Comparison of ENCODE assay signal across 20 mouse cellular contexts in the genomic region with DNA sequence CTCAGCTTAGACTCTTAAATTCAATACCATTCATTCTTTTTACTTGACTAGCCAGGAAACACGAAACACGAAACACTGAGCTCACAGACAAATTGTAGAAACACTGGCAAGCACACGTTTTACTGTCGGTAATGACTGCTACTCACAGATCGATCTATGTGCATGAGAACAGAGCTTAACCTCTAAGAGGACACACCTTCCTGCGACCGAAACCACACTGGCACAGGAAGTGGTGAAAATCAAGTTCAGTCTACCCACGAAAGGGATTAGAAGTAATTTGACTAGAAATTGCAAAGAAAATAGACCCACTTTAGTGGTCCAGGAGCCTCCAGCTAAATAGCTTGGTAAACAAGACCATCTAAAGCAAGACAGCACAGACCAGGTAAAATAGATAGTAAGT. TPM values are rescaled to one million over a fixed set of nuclear protein-coding genes. Genes with fewer than 3 reads are reported as not detected.
DNase-seq lines count a peak whose midpoint lies in the region; TF ChIP-seq lines count a peak whose summit lies in the region.
"Had no signal": no experiment of that assay in that cellular context is flagged by ENCODE, and none has a peak within 500 bp of the region (broad histone marks: within the 10 kb centered on the region; RNA-seq: fewer than 3 reads in every experiment).

No protein-coding gene starts in this region.

- peak; percentile 31 to 57 for DNase-seq in spleen, adult 2 months (ENCODE audit: low read depth in 1 of 2, low spot score in 2 of 2)
- no peak for DNase-seq in spleen, adult 12 weeks (ENCODE audit: low spot score)
- DNase-seq in CD4-positive, CD25-positive, alpha-beta regulatory T cell, adult 2 months (ENCODE audit: low read depth, low spot score): peak; percentile 65
- peak; percentile 40 for DNase-seq in splenic B cell, adult 2 months (ENCODE audit: low read depth, low spot score)
- DNase-seq in layer of hippocampus, adult 9-10 months (ENCODE audit: low spot score): no peak
- DNase-seq in right cerebral cortex, postnatal 25 days: no peak
- DNase-seq: adrenal gland, postnatal 10 days; cerebellum, adult 11-12 months; cerebellum, postnatal 25 days; heart, postnatal 14 days; kidney, adult 2 months; kidney, postnatal 25 days; lung, postnatal 14 days had no signal

- no peak for TF ChIP-seq CTCF in spleen, adult 2 months (IDR thresholded peaks at IDR 0.05; ENCODE audit: extremely low read depth, insufficient read depth, insufficient read length, insufficient replicate concordance)
- no peak for TF ChIP-seq CTCF in embryonic fibroblast, embryonic 13.5 days (IDR thresholded peaks at IDR 0.05; ENCODE audit: borderline replicate concordance, insufficient read depth, low read length)

- H3K4me1 ChIP-seq in spleen, adult 2 months (ENCODE audit: control insufficient read depth, insufficient read depth, insufficient read length): peaks cover 4% of the 10 kb centered on the region
- peaks cover 12% of the 10 kb centered on the region for H3K4me1 ChIP-seq in embryonic fibroblast, embryonic 13.5 days (ENCODE audit: control insufficient read depth, insufficient read depth, low read length)
- H3K4me1 ChIP-seq: liver, embryonic 15.5 days had no signal

- H3K36me3 ChIP-seq in spleen, adult 2 months (ENCODE audit: control insufficient read depth, insufficient read depth, low read length): no peaks in the 10 kb centered on the region
- H3K36me3 ChIP-seq in splenic B cell, adult 2 months (ENCODE audit: control insufficient read depth, insufficient read depth, low read length, poor library complexity, severe bottlenecking): no peaks in the 10 kb centered on the region
- H3K36me3 ChIP-seq: forebrain, embryonic 15.5 days; liver, embryonic 15.5 days; midbrain, embryonic 10.5 days had no signal

- no peaks in the 10 kb centered on the region for H3K27me3 ChIP-seq in spleen, adult 2 months (ENCODE audit: control insufficient read depth, insufficient read depth, low read length)
- no peaks in the 10 kb centered on the region for H3K27me3 ChIP-seq in splenic B cell, adult 2 months (ENCODE audit: control insufficient read depth, insufficient read depth, low read length, poor library complexity, severe bottlenecking)
- H3K27me3 ChIP-seq: liver, embryonic 15.5 days had no signal

- no peak for TF ChIP-seq POLR2A in spleen, adult 2 months (IDR thresholded peaks at IDR 0.05; ENCODE audit: low read depth, low read length)
- no peak for TF ChIP-seq POLR2A in embryonic fibroblast, embryonic 13.5 days (IDR thresholded peaks at IDR 0.05; ENCODE audit: low read depth, low read length)

- H3K27ac ChIP-seq in spleen, adult 2 months (ENCODE audit: insufficient read depth, low read length): no peak overlapping the region
- H3K27ac ChIP-seq in embryonic fibroblast, embryonic 13.5 days (ENCODE audit: insufficient read depth, low read length): 0 out of 2 replicates have a peak overlapping the region, but pooled peaks have one; percentile 24
- H3K27ac ChIP-seq: embryonic facial prominence, embryonic 10.5 days; forebrain, embryonic 15.5 days; hindbrain, postnatal 0 days; liver, embryonic 15.5 days; midbrain, embryonic 10.5 days had no signal

- H3K4me3 ChIP-seq in spleen, adult 2 months (ENCODE audit: extremely low read depth, insufficient read depth, insufficient read length): no peak overlapping the region
- H3K4me3 ChIP-seq in embryonic fibroblast, embryonic 13.5 days (ENCODE audit: insufficient read depth, low read length): no peak overlapping the region
- H3K4me3 ChIP-seq: embryonic facial prominence, embryonic 10.5 days; erythroblast, embryonic 14.5 days; forebrain, embryonic 15.5 days; liver, embryonic 15.5 days; midbrain, embryonic 10.5 days had no signal

- 5% methylated on average over 8 of the region's 8 CpGs for WGBS in spleen, adult 2 months

RNA-seq across cellular contexts. Expression of gene Efna5, which starts 23.8 kb away (rescaled TPM):
- 0.12 and 0.30 TPM in 2 replicates for polyA plus RNA-seq in spleen, adult 2 months (2012; rRNA removed)
- 28.3 and 49.7 TPM in 2 replicates for polyA plus RNA-seq in embryonic fibroblast, embryonic 13.5 days (2011; ENCODE audit: insufficient read length, low read depth, missing spikeins)
- polyA plus RNA-seq: erythroblast, embryonic 14.5 days had no signal

Comparison
In these comparisons a context has a peak if more than half of its experiments do, and no peak if none do; other contexts are left out.
1. DNase-seq: peak in spleen, adult 2 months (2 of 2), CD4-positive, CD25-positive, alpha-beta regulatory T cell, adult 2 months (single experiment) and splenic B cell, adult 2 months (single experiment); none in spleen, adult 12 weeks (single experiment), layer of hippocampus, adult 9-10 months (single experiment) and right cerebral cortex, postnatal 25 days (single experiment).
2. RNA of gene Efna5, which starts 23.8 kb away (polyA plus RNA-seq): 28.3 to 49.7 TPM in embryonic fibroblast, embryonic 13.5 days; 0.12 to 0.30 TPM in spleen, adult 2 months; every median in the first group is over 10 times any median in the second.